Mouse (Mus musculus) urinary bladder, postnatal 0 days (tissue): ENCODE measurements around the gene Dnah9. TPM values are rescaled to one million over a fixed set of nuclear protein-coding genes. Genes with fewer than 3 reads are reported as not detected.

Source experiments
- polyA plus RNA-seq: library from polyadenylated mRNA; unstranded; fragments of >200 nt; fragmentation: Nextera tagmentation; extraction: Ambion mirVana; gene quantifications from 2 replicates; pipeline ENCODE4 v1.2.1, GENCODE M21; 2015

The Dnah9 gene
- polyA plus RNA-seq = 0.27 and 0.52 TPM in 2 replicates

GRCm38 (mm10) chr11:66167801-66168651 is at the start of gene Dnah9:
Gene Dnah9, minus strand, starts transcription at chr11:66168551.

GRCm38 (mm10) chr11:65806909-65807504 is 361.3 kb downstream of the Dnah9 start, which contains the start of gene Zkscan6:
Gene Zkscan6, plus strand, starts transcription at chr11:65807175.

GRCm38 (mm10) chr11:65788154-65788553 is 380.2 kb downstream of the Dnah9 start, which contains the start of gene Map2k4:
Gene Map2k4, minus strand, starts transcription at chr11:65788297.

